Mouse (Mus musculus) layer of hippocampus, adult 11-12 months (tissue): ENCODE measurements around the gene Relch.
"Not testable (repeated sequence)": the region's sequence is repeated elsewhere in the genome, so short reads cannot be mapped to it uniquely, and the experiment has no call there.

ENCODE experiments used
- DNase-seq: peaks from one replicate; pipeline ENCODE4 v3.0.0; 2022; ENCODE audit warnings: low spot score

Gene Relch

GRCm38 (mm10) chr1:105746444-105746843 lies 82.8 kb downstream of the Relch start:
- no peak for DNase-seq

- DNase-seq = no peak
These were observed 83.4 kb downstream of the Relch start for GRCm38 (mm10) chr1:105746858-105747596.

GRCm38 (mm10) chr1:105748091-105748799 lies 84.6 kb downstream of the Relch start:
- DNase-seq = no peak

- no peak for DNase-seq
These were observed 88.5 kb downstream of the Relch start for GRCm38 (mm10) chr1:105752196-105752595.

GRCm38 (mm10) chr1:105752944-105753343 lies 89.3 kb downstream of the Relch start:
- DNase-seq = no peak

GRCm38 (mm10) chr1:105758798-105759197 lies 95.1 kb downstream of the Relch start:
- no peak for DNase-seq

GRCm38 (mm10) chr1:105759422-105760165 lies 95.9 kb downstream of the Relch start:
- no peak for DNase-seq

- no peak for DNase-seq
These were observed 101.9 kb downstream of the Relch start for GRCm38 (mm10) chr1:105765586-105765985.

- not testable (repeated sequence) for DNase-seq
These were observed 102.4 kb downstream of the Relch start for GRCm38 (mm10) chr1:105766099-105766498.

GRCm38 (mm10) chr1:105768397-105768796 lies 104.7 kb downstream of the Relch start:
- no peak for DNase-seq

GRCm38 (mm10) chr1:105770685-105771084 lies 107.0 kb downstream of the Relch start:
- no peak for DNase-seq

GRCm38 (mm10) chr1:105776426-105776825 lies 112.8 kb downstream of the Relch start:
- DNase-seq = no peak

- no peak for DNase-seq
These were observed 116.4 kb downstream of the Relch start for GRCm38 (mm10) chr1:105780079-105780456.

GRCm38 (mm10) chr1:105780457-105781364 lies 117.0 kb downstream of the Relch start, which contains the start of gene Tnfrsf11a:
Gene Tnfrsf11a (plus strand): TSS chr1:105780718.
- peak; percentile 52 for DNase-seq

- no peak for DNase-seq
These were observed 117.9 kb downstream of the Relch start for GRCm38 (mm10) chr1:105781391-105782146.

GRCm38 (mm10) chr1:105784257-105785016 lies 120.8 kb downstream of the Relch start:
- no peak for DNase-seq

GRCm38 (mm10) chr1:105785146-105785545 lies 121.5 kb downstream of the Relch start:
- DNase-seq = no peak

- peak; percentile 37 for DNase-seq
These were observed 123.2 kb downstream of the Relch start for GRCm38 (mm10) chr1:105786731-105787357.

GRCm38 (mm10) chr1:105790103-105790502 lies 126.4 kb downstream of the Relch start:
- no peak for DNase-seq

GRCm38 (mm10) chr1:105794670-105795069 lies 131.0 kb downstream of the Relch start:
- no peak for DNase-seq
